Mouse (Mus musculus) embryonic fibroblast, embryonic 13.5 days (primary cell): ENCODE measurements around the gene Rbm25.

Experiments
- CTCF ChIP-seq: IDR thresholded peaks from 2 replicates; pipeline ENCODE4 v1.5.1; 2011; ENCODE audit warnings: mild to moderate bottlenecking, control low read depth, low read length, moderate library complexity, borderline replicate concordance; ENCODE audit not compliant: insufficient read depth
- POLR2A ChIP-seq: IDR thresholded peaks from 2 replicates; pipeline ENCODE4 v1.6.1; 2011; ENCODE audit warnings: low read depth, mild to moderate bottlenecking, control low read depth, low read length, moderate library complexity

GRCm38 (mm10) chr12:83685466-83685865, 54.4 kb downstream of the Rbm25 start:
- TF ChIP-seq POLR2A (no peak), CTCF (no peak)
